Comparison of ENCODE assay signal across 8 mouse cellular contexts in the genomic region with DNA sequence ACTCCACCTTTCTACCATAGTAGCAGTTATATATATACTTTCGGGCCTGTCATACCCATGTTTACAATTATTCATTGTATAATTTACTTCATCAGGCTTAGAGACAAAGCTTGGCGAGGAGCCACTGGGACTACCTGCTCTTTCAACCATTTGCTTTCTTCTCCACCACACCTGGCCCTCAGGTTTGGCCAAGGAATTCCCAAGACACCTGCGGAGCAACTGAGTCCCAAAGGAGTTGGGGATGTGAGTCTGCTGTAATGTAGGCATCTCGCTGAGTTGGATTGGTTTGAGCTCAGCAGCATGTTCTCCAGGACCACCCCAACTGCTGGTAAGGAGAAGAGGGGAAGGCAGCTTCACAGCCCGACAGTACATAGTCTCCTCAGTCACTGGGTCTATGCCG. TPM values are rescaled to one million over a fixed set of nuclear protein-coding genes. Genes with fewer than 3 reads are reported as not detected.
DNase-seq lines count a peak whose midpoint lies in the region; ATAC-seq and TF ChIP-seq lines count a peak whose summit lies in the region.

Naa20 (plus strand) TSS at position 239 of the 400 bp plus-strand sequence.

- H3K36me3 ChIP-seq in kidney, adult 2 months (ENCODE audit: control insufficient read depth, insufficient read depth, low read length) = no peaks in the 10 kb centered on the region
- H3K36me3 ChIP-seq in intestine, embryonic 14.5 days (ENCODE audit: control insufficient read depth, insufficient read depth, low read length) = 0 out of 2 replicates have a peak, but pooled peaks cover 5% of the 10 kb centered on the region

- no peaks in the 10 kb centered on the region for H3K9me3 ChIP-seq in intestine, embryonic 14.5 days (ENCODE audit: control insufficient read depth, low read length)

- H3K4me3 ChIP-seq in kidney, adult 2 months (ENCODE audit: insufficient read depth, low read depth, low read length) = peak within 1 kb of the TSS; percentile 97; the same call in 1 of the 2 replicates
- peak within 1 kb of the TSS; percentile 89 for H3K4me3 ChIP-seq in intestine, embryonic 14.5 days (ENCODE audit: low read depth, low read length)

- no peak for TF ChIP-seq CTCF in kidney, adult 2 months (conservative IDR thresholded peaks at IDR 0.05; ENCODE audit: insufficient read depth, insufficient read length, low read depth, low read length)

- no peak for ATAC-seq in intestine, embryonic 14.5 days (replicated peaks; ENCODE audit: low FRiP score, low TSS enrichment, low read depth)
- no peak for ATAC-seq in megakaryocyte progenitor cell, adult 5-6 weeks (replicated peaks; ENCODE audit: poor library complexity)

- peaks cover 16% of the 10 kb centered on the region; the same call in 1 of the 2 replicates for H3K4me1 ChIP-seq in kidney, adult 2 months (ENCODE audit: control insufficient read depth, insufficient read depth, low read length)
- H3K4me1 ChIP-seq in intestine, embryonic 14.5 days (replicated peaks; ENCODE audit: control insufficient read depth, insufficient read depth, low read length) = peaks cover 13% of the 10 kb centered on the region

- WGBS in kidney, adult 2 months = 84% methylated on average over 6 of the region's 6 CpGs
- 91% methylated on average over 6 of the region's 6 CpGs for WGBS in intestine, embryonic 14.5 days

- H3K27me3 ChIP-seq in kidney, adult 2 months (replicated peaks; ENCODE audit: control insufficient read depth, insufficient read depth, low read length) = no peaks in the 10 kb centered on the region
- no peaks in the 10 kb centered on the region for H3K27me3 ChIP-seq in intestine, embryonic 14.5 days (replicated peaks; ENCODE audit: control insufficient read depth, insufficient read depth, low read length)

- no peak for TF ChIP-seq POLR2A in kidney, adult 2 months (IDR thresholded peaks at IDR 0.05; ENCODE audit: low read depth, low read length)

- H3K27ac ChIP-seq in kidney, adult 2 months (ENCODE audit: insufficient read depth, low read depth, low read length) = no peak within 1 kb of the TSS; the same call in 1 of the 2 replicates
- H3K27ac ChIP-seq in intestine, embryonic 14.5 days (ENCODE audit: low read depth) = no peak within 1 kb of the TSS; the same call in 1 of the 2 replicates

- DNase-seq in kidney, adult 2 months = no peak
- DNase-seq in kidney, adult 9 months = no peak
- no peak for DNase-seq in adrenal gland, postnatal 10 days
- no peak for DNase-seq in gastrocnemius, postnatal 25 days
- DNase-seq in intestine, embryonic 14.5 days (ENCODE audit: low spot score) = no peak
- no peak for DNase-seq in embryo, embryonic 10 days (ENCODE audit: low spot score)
- DNase-seq in ovary, adult 18-20 months (ENCODE audit: low spot score) = no peak

- peak within 1 kb of the TSS; percentile 82 for H3K4me2 ChIP-seq in intestine, embryonic 14.5 days (ENCODE audit: low read length)

- H3K9ac ChIP-seq in intestine, embryonic 14.5 days (ENCODE audit: low read length) = no peak within 1 kb of the TSS

RNA-seq across cellular contexts. Expression of gene Naa20, which starts in this region (rescaled TPM):
- 33.9 and 43.7 TPM in 2 replicates for polyA plus RNA-seq in kidney, adult 2 months (2012; rRNA removed)
- total RNA-seq in adrenal gland, postnatal 10 days (2021) = 10 to 100 TPM; 68.5 to 75.2 TPM
- total RNA-seq in gastrocnemius, postnatal 25 days (2021) = 10 to 100 TPM; 54.6 to 57.2 TPM
- 171 and 181 TPM in 2 replicates for polyA plus RNA-seq in intestine, embryonic 14.5 days (2014; fragmentation: Nextera tagmentation; extraction: Ambion mirVana)
- 88.0 and 96.1 TPM in 2 replicates for total RNA-seq in megakaryocyte progenitor cell, adult 5-6 weeks (2015)
- 65.8 and 67.3 TPM in 2 replicates for total RNA-seq in megakaryocyte progenitor cell, adult 5-6 weeks (2017)
